ENCODE assay signal across 11 mouse cellular contexts in genomic region chr8:10130513-10131414, GRCm38 (mm10). TPM values are rescaled to one million over a fixed set of nuclear protein-coding genes. Genes with fewer than 3 reads are reported as not detected.
A peak's percentile ranks its signal among the peaks of the same experiment; 100 is the strongest.
DNase-seq lines count a peak whose midpoint lies in the region; ATAC-seq lines count a peak whose summit lies in the region.
"Had no signal": no experiment of that assay in that cellular context is flagged by ENCODE, and none has a peak within 500 bp of the region (broad histone marks: within the 10 kb centered on the region; RNA-seq: fewer than 3 reads in every experiment).

No protein-coding gene starts in this region.

- 39% methylated on average over 15 of the region's 15 CpGs for WGBS in midbrain, embryonic 14.5 days
- 81% methylated on average over 15 of the region's 15 CpGs for WGBS in midbrain, embryonic 10.5 days
- WGBS in forebrain, embryonic 15.5 days = 14% methylated on average over 15 of the region's 15 CpGs
- WGBS in neural tube, embryonic 15.5 days = 21% methylated on average over 15 of the region's 15 CpGs

- H3K4me3 ChIP-seq in midbrain, embryonic 14.5 days (replicated peaks; ENCODE audit: low read depth, low read length) = no peak overlapping the region
- H3K4me3 ChIP-seq in midbrain, embryonic 10.5 days = no peak overlapping the region
- no peak overlapping the region for H3K4me3 ChIP-seq in forebrain, embryonic 15.5 days
- H3K4me3 ChIP-seq in neural tube, embryonic 15.5 days (replicated peaks) = no peak overlapping the region
- H3K4me3 ChIP-seq: embryonic facial prominence, embryonic 12.5 days had no signal

- 0 out of 2 replicates have a peak, but pooled peaks cover 8% of the 10 kb centered on the region for H3K4me1 ChIP-seq in midbrain, embryonic 14.5 days (ENCODE audit: control insufficient read depth, insufficient read depth, low read length)
- H3K4me1 ChIP-seq in midbrain, embryonic 10.5 days = peaks cover 5% of the 10 kb centered on the region; the same call in 1 of the 2 replicates
- H3K4me1 ChIP-seq in forebrain, embryonic 15.5 days = peaks cover 11% of the 10 kb centered on the region
- peaks cover 12% of the 10 kb centered on the region; the same call in 1 of the 2 replicates for H3K4me1 ChIP-seq in neural tube, embryonic 15.5 days
- H3K4me1 ChIP-seq: embryonic facial prominence, embryonic 12.5 days had no signal

- H3K27ac ChIP-seq in midbrain, embryonic 14.5 days (replicated peaks; ENCODE audit: low read depth, low read length) = no peak overlapping the region
- no peak overlapping the region for H3K27ac ChIP-seq in midbrain, embryonic 10.5 days (replicated peaks)
- peak overlapping the region; percentile 17 for H3K27ac ChIP-seq in forebrain, embryonic 15.5 days (replicated peaks)
- H3K27ac ChIP-seq in neural tube, embryonic 15.5 days (replicated peaks) = no peak overlapping the region
- H3K27ac ChIP-seq: embryonic facial prominence, embryonic 12.5 days had no signal

- no peaks in the 10 kb centered on the region; the same call in 1 of the 2 replicates for H3K27me3 ChIP-seq in midbrain, embryonic 14.5 days (ENCODE audit: control insufficient read depth, insufficient read depth, low read length)
- H3K27me3 ChIP-seq in midbrain, embryonic 10.5 days (ENCODE audit: low read depth, poor library complexity, severe bottlenecking) = no peaks in the 10 kb centered on the region
- H3K27me3 ChIP-seq in forebrain, embryonic 15.5 days = no peaks in the 10 kb centered on the region
- no peaks in the 10 kb centered on the region for H3K27me3 ChIP-seq in neural tube, embryonic 15.5 days (replicated peaks)
- H3K27me3 ChIP-seq: embryonic facial prominence, embryonic 12.5 days had no signal

- peak overlapping the region; percentile 18 for H3K4me2 ChIP-seq in midbrain, embryonic 14.5 days (ENCODE audit: low read length)
- H3K4me2 ChIP-seq in forebrain, embryonic 15.5 days (replicated peaks) = peak overlapping the region; percentile 2; the same call in 1 of the 2 replicates
- peak overlapping the region; percentile 10; the same call in 1 of the 2 replicates for H3K4me2 ChIP-seq in neural tube, embryonic 15.5 days
- H3K4me2 ChIP-seq: embryonic facial prominence, embryonic 12.5 days; liver, embryonic 11.5 days had no signal

- peak; percentile 24; the same call in 1 of the 2 replicates for ATAC-seq in midbrain, embryonic 14.5 days (ENCODE audit: low FRiP score, low TSS enrichment)
- peak; percentile 91 for ATAC-seq in forebrain, embryonic 15.5 days (replicated peaks)
- ATAC-seq in neural tube, embryonic 15.5 days (ENCODE audit: low FRiP score) = peak; percentile 60; the same call in 1 of the 2 replicates

- no peaks in the 10 kb centered on the region for H3K9me3 ChIP-seq in midbrain, embryonic 14.5 days (ENCODE audit: control insufficient read depth, low read length)
- H3K9me3 ChIP-seq in midbrain, embryonic 10.5 days (replicated peaks) = no peaks in the 10 kb centered on the region
- peaks cover 5% of the 10 kb centered on the region; the same call in 1 of the 2 replicates for H3K9me3 ChIP-seq in forebrain, embryonic 15.5 days
- no peaks in the 10 kb centered on the region for H3K9me3 ChIP-seq in neural tube, embryonic 15.5 days (replicated peaks)

- no peak overlapping the region for H3K9ac ChIP-seq in midbrain, embryonic 14.5 days (replicated peaks; ENCODE audit: low read length)
- no peak overlapping the region for H3K9ac ChIP-seq in forebrain, embryonic 15.5 days (replicated peaks)
- H3K9ac ChIP-seq in neural tube, embryonic 15.5 days (replicated peaks) = no peak overlapping the region
- H3K9ac ChIP-seq: embryonic facial prominence, embryonic 12.5 days had no signal

- DNase-seq in midbrain, embryonic 14.5 days = peak; percentile 68
- no peak for DNase-seq in midbrain, embryonic 10.5 days (ENCODE audit: low spot score)
- DNase-seq in layer of hippocampus, adult 9-11 months = peak; percentile 66
- DNase-seq in ovary, postnatal 36 days (ENCODE audit: low spot score) = no peak
- DNase-seq in heart, postnatal 4 days = no peak
- no peak for DNase-seq in adrenal gland, postnatal 25 days
- DNase-seq: kidney, adult 11 months had no signal

- H3K36me3 ChIP-seq in midbrain, embryonic 14.5 days (ENCODE audit: control insufficient read depth, insufficient read depth, low read length) = no peaks in the 10 kb centered on the region
- H3K36me3 ChIP-seq in midbrain, embryonic 10.5 days = no peaks in the 10 kb centered on the region
- no peaks in the 10 kb centered on the region for H3K36me3 ChIP-seq in forebrain, embryonic 15.5 days
- no peaks in the 10 kb centered on the region for H3K36me3 ChIP-seq in neural tube, embryonic 15.5 days
- H3K36me3 ChIP-seq: embryonic facial prominence, embryonic 12.5 days had no signal

RNA-seq across cellular contexts. Expression of gene Myo16, which starts 22.9 kb away (rescaled TPM):
- 6.1 and 7.9 TPM in 2 replicates for polyA plus RNA-seq in midbrain, embryonic 14.5 days (2014; fragmentation: Nextera tagmentation; extraction: Ambion mirVana)
- polyA plus RNA-seq in midbrain, embryonic 10.5 days (2016; fragmentation: Nextera tagmentation; extraction: Ambion mirVana) = 2.5 and 3.1 TPM in 2 replicates
- polyA plus RNA-seq in forebrain, embryonic 15.5 days (2015; fragmentation: Nextera tagmentation; extraction: Ambion mirVana) = 3.8 and 4.1 TPM in 2 replicates
- polyA plus RNA-seq in neural tube, embryonic 15.5 days (2015; fragmentation: Nextera tagmentation; extraction: Ambion mirVana) = 5.5 and 5.6 TPM in 2 replicates
- 10 to 100 TPM; 15.7 to 18.7 TPM for total RNA-seq in heart, postnatal 4 days (2021)
- not detected in 2 replicates for total RNA-seq in adrenal gland, postnatal 25 days (2021)

Comparison
In these comparisons a context has a peak if more than half of its experiments do, and no peak if none do; other contexts are left out.
1. DNase-seq: peak in midbrain, embryonic 14.5 days (single experiment) and layer of hippocampus, adult 9-11 months (single experiment); none in midbrain, embryonic 10.5 days (single experiment), ovary, postnatal 36 days (single experiment), heart, postnatal 4 days (single experiment) and adrenal gland, postnatal 25 days (single experiment).
2. ATAC-seq: peak in every context shown above with its lines; median percentile 91 in forebrain, embryonic 15.5 days; 60 in neural tube, embryonic 15.5 days; 24 in midbrain, embryonic 14.5 days.
3. Peak in every context shown above with its lines, with median percentiles within 50 percentile points of each other: H3K4me2 ChIP-seq.